In genomic region chr7:130733423-130733822, GRCm38 (mm10) we compare ENCODE assay signal across 22 mouse cellular contexts. TPM values are rescaled to one million over a fixed set of nuclear protein-coding genes. Genes with fewer than 3 reads are reported as not detected.
A peak's percentile ranks its signal among the peaks of the same experiment; 100 is the strongest.
DNase-seq lines count a peak whose midpoint lies in the region; ATAC-seq and TF ChIP-seq lines count a peak whose summit lies in the region.
"Had no signal": no experiment of that assay in that cellular context is flagged by ENCODE, and none has a peak within 500 bp of the region (broad histone marks: within the 10 kb centered on the region; RNA-seq: fewer than 3 reads in every experiment).

No protein-coding gene starts in this region.

- H3K9me3 ChIP-seq in heart, postnatal 0 days (replicated peaks; ENCODE audit: control insufficient read depth, low read length), result no peaks in the 10 kb centered on the region
- peaks cover 3% of the 10 kb centered on the region; the same call in 1 of the 2 replicates for H3K9me3 ChIP-seq in kidney, embryonic 16.5 days (ENCODE audit: low read length)
- no peaks in the 10 kb centered on the region for H3K9me3 ChIP-seq in embryonic facial prominence, embryonic 15.5 days (replicated peaks)
- H3K9me3 ChIP-seq in forebrain, embryonic 14.5 days (replicated peaks; ENCODE audit: control insufficient read depth, low read length), result no peaks in the 10 kb centered on the region
- H3K9me3 ChIP-seq: heart, embryonic 12.5 days had no signal

- H3K4me3 ChIP-seq in heart, postnatal 0 days (ENCODE audit: low read depth, low read length), result no peak overlapping the region
- no peak overlapping the region for H3K4me3 ChIP-seq in heart, adult 2 months
- no peak overlapping the region for H3K4me3 ChIP-seq in kidney, embryonic 16.5 days (ENCODE audit: low read length)
- H3K4me3 ChIP-seq in embryonic facial prominence, embryonic 15.5 days (replicated peaks), result no peak overlapping the region
- H3K4me3 ChIP-seq in forebrain, embryonic 14.5 days (ENCODE audit: low read depth, low read length), result no peak overlapping the region
- H3K4me3 ChIP-seq: heart, embryonic 12.5 days; layer of hippocampus, adult 2 months had no signal

- intact Hi-C loops in heart, adult 2 months (cut with DNase I), result loop anchor here (5.0 kb wide), 1 partner anchor 126 kb away; no protein-coding TSS in a partner anchor
- intact Hi-C loops in left cerebral cortex, postnatal 10 days (cut with DNase I), result no loop called here

- H3K9ac ChIP-seq in heart, postnatal 0 days (replicated peaks; ENCODE audit: low read depth, low read length), result no peak overlapping the region
- H3K9ac ChIP-seq in heart, adult 2 months (ENCODE audit: low read depth, low read length), result no peak overlapping the region
- H3K9ac ChIP-seq in kidney, embryonic 16.5 days (replicated peaks; ENCODE audit: low read length), result no peak overlapping the region
- H3K9ac ChIP-seq in embryonic facial prominence, embryonic 15.5 days, result no peak overlapping the region
- H3K9ac ChIP-seq in forebrain, embryonic 14.5 days (ENCODE audit: low read length), result no peak overlapping the region
- H3K9ac ChIP-seq: heart, embryonic 12.5 days had no signal

- H3K27ac ChIP-seq in heart, postnatal 0 days (ENCODE audit: low read depth), result 0 out of 2 replicates have a peak overlapping the region, but pooled peaks have one; percentile 20
- H3K27ac ChIP-seq in heart, adult 2 months, result no peak overlapping the region
- peak overlapping the region; percentile 5; the same call in 1 of the 2 replicates for H3K27ac ChIP-seq in kidney, embryonic 16.5 days (ENCODE audit: low read length)
- H3K27ac ChIP-seq in embryonic facial prominence, embryonic 15.5 days (replicated peaks), result 0 out of 2 replicates have a peak overlapping the region, but pooled peaks have one; percentile 58
- H3K27ac ChIP-seq in forebrain, embryonic 14.5 days (ENCODE audit: low read depth, low read length), result peak overlapping the region; percentile 28; the same call in 1 of the 2 replicates
- H3K27ac ChIP-seq: macrophage had no signal

- no peak for TF ChIP-seq POLR2A in heart, adult 2 months (IDR thresholded peaks at IDR 0.05; ENCODE audit: insufficient read depth, low read depth, low read length)

- ATAC-seq in heart, postnatal 0 days (ENCODE audit: insufficient read depth, low read depth), result no peak
- 0 out of 2 replicates have a peak, but pooled peaks have one; percentile 60 for ATAC-seq in kidney, embryonic 16.5 days (ENCODE audit: low FRiP score, low TSS enrichment)
- ATAC-seq in embryonic facial prominence, embryonic 15.5 days (ENCODE audit: insufficient number of reproducible peaks, low FRiP score, low TSS enrichment, low read depth), result no peak
- ATAC-seq in forebrain, embryonic 14.5 days, result peak; percentile 45; the same call in 1 of the 2 replicates
- ATAC-seq: CD4-positive, CD25-positive, alpha-beta regulatory T cell, adult 4 months; lung, postnatal 0 days had no signal

- no peak for TF ChIP-seq CTCF in heart, postnatal 0 days (IDR thresholded peaks at IDR 0.05; ENCODE audit: low read depth)
- no peak for TF ChIP-seq CTCF in heart, adult 2 months (IDR thresholded peaks at IDR 0.05)

- H3K4me1 ChIP-seq in heart, postnatal 0 days (ENCODE audit: control insufficient read depth, insufficient read depth), result no peaks in the 10 kb centered on the region; the same call in 1 of the 2 replicates
- no peaks in the 10 kb centered on the region for H3K4me1 ChIP-seq in heart, adult 2 months (ENCODE audit: control insufficient read depth, insufficient read depth, low read length)
- H3K4me1 ChIP-seq in kidney, embryonic 16.5 days (ENCODE audit: insufficient read depth, low read length), result peaks cover 17% of the 10 kb centered on the region; the same call in 1 of the 2 replicates
- peaks cover 19% of the 10 kb centered on the region; the same call in 1 of the 2 replicates for H3K4me1 ChIP-seq in embryonic facial prominence, embryonic 15.5 days
- H3K4me1 ChIP-seq in forebrain, embryonic 14.5 days (ENCODE audit: control insufficient read depth, insufficient read depth, low read length), result peaks cover 13% of the 10 kb centered on the region

- no peak overlapping the region for H3K4me2 ChIP-seq in heart, postnatal 0 days (ENCODE audit: low read depth, low read length)
- no peak overlapping the region for H3K4me2 ChIP-seq in kidney, embryonic 16.5 days (replicated peaks; ENCODE audit: low read depth, low read length)
- H3K4me2 ChIP-seq in embryonic facial prominence, embryonic 15.5 days (replicated peaks), result no peak overlapping the region
- H3K4me2 ChIP-seq in forebrain, embryonic 14.5 days (ENCODE audit: low read length), result no peak overlapping the region
- H3K4me2 ChIP-seq: heart, embryonic 12.5 days had no signal

- no peak for DNase-seq in heart, postnatal 0 days (ENCODE audit: low spot score)
- DNase-seq in heart, adult 2 months, result no peak
- no peak for DNase-seq in kidney, postnatal 36 days
- no peak for DNase-seq in forebrain, embryonic 14.5 days (ENCODE audit: low spot score)
- DNase-seq in left cerebral cortex, postnatal 10 days (ENCODE audit: extremely low spot score in 1 of 2, low spot score in 2 of 2), result no peak
- DNase-seq: adrenal gland, postnatal 14 days; cerebellum, adult 2 months; gastrocnemius, postnatal 10 days; heart, adult 11 months; heart, postnatal 14 days; right cerebral cortex, postnatal 4 days; thymus, postnatal 14 days had no signal

- no peaks in the 10 kb centered on the region for H3K27me3 ChIP-seq in heart, postnatal 0 days (ENCODE audit: control insufficient read depth, insufficient read depth, low read length)
- H3K27me3 ChIP-seq in heart, adult 2 months (ENCODE audit: control insufficient read depth, insufficient read depth, low read length), result no peaks in the 10 kb centered on the region
- no peaks in the 10 kb centered on the region for H3K27me3 ChIP-seq in kidney, embryonic 16.5 days (ENCODE audit: insufficient read depth, low read length)
- no peaks in the 10 kb centered on the region for H3K27me3 ChIP-seq in embryonic facial prominence, embryonic 15.5 days
- no peaks in the 10 kb centered on the region for H3K27me3 ChIP-seq in forebrain, embryonic 14.5 days (replicated peaks; ENCODE audit: control insufficient read depth, insufficient read depth, low read length)
- H3K27me3 ChIP-seq: heart, embryonic 12.5 days had no signal

- H3K36me3 ChIP-seq in heart, postnatal 0 days (replicated peaks; ENCODE audit: control insufficient read depth, insufficient read depth, low read length), result peaks cover 91% of the 10 kb centered on the region
- peaks cover 2% of the 10 kb centered on the region for H3K36me3 ChIP-seq in heart, adult 2 months (ENCODE audit: control insufficient read depth, insufficient read depth, low read length)
- peaks cover 47% of the 10 kb centered on the region for H3K36me3 ChIP-seq in kidney, embryonic 16.5 days (ENCODE audit: insufficient read depth, low read length)
- peaks cover 70% of the 10 kb centered on the region for H3K36me3 ChIP-seq in embryonic facial prominence, embryonic 15.5 days
- H3K36me3 ChIP-seq in forebrain, embryonic 14.5 days (ENCODE audit: control insufficient read depth, insufficient read depth, low read length), result peaks cover 72% of the 10 kb centered on the region

- 95% methylated on average over 8 of the region's 8 CpGs for WGBS in heart, postnatal 0 days
- 93% methylated on average over 8 of the region's 8 CpGs for WGBS in heart, adult 2 months
- 90% methylated on average over 8 of the region's 8 CpGs for WGBS in kidney, embryonic 16.5 days
- WGBS in embryonic facial prominence, embryonic 15.5 days, result 95% methylated on average over 8 of the region's 8 CpGs
- WGBS in forebrain, embryonic 14.5 days, result 91% methylated on average over 8 of the region's 8 CpGs

- H3K79me2 ChIP-seq in heart, adult 2 months (replicated peaks; ENCODE audit: control insufficient read depth, insufficient read depth, low read length), result peaks cover 2% of the 10 kb centered on the region; the same call in 1 of the 2 replicates

- TF ChIP-seq EP300 in heart, postnatal 0 days (IDR thresholded peaks at IDR 0.05; ENCODE audit: low read depth), result no peak
- TF ChIP-seq EP300 in heart, adult 2 months (IDR thresholded peaks at IDR 0.05; ENCODE audit: insufficient read depth, low read depth, low read length), result no peak

RNA-seq across cellular contexts. Expression of gene Btbd16, which starts 40.4 kb away (rescaled TPM):
- total RNA-seq in heart, postnatal 0 days (2014; rRNA removed; ENCODE audit: low replicate concordance), result not detected in 2 replicates
- polyA plus RNA-seq in heart, postnatal 0 days (2015; fragmentation: Nextera tagmentation; extraction: Ambion mirVana), result 0.12 and 0.25 TPM in 2 replicates
- total RNA-seq in heart, adult 2 months (2021), result not detected
- polyA plus RNA-seq in heart, adult 2 months (2012; rRNA removed), result 0.18 and 0.20 TPM in 2 replicates
- polyA plus RNA-seq in kidney, embryonic 16.5 days (2015; fragmentation: Nextera tagmentation; extraction: Ambion mirVana), result 0.17 TPM in 1 of 2 replicates, not detected in the other
- polyA plus RNA-seq in embryonic facial prominence, embryonic 15.5 days (2015; fragmentation: Nextera tagmentation; extraction: Ambion mirVana), result not detected in 2 replicates
- polyA plus RNA-seq in forebrain, embryonic 14.5 days (2014; fragmentation: Nextera tagmentation; extraction: Ambion mirVana), result not detected in 2 replicates
- under 1 TPM; 0.24 to 0.41 TPM for total RNA-seq in left cerebral cortex, postnatal 10 days (2021)
- total RNA-seq: adrenal gland, postnatal 14 days; liver, adult 2 months had no signal
- polyA plus RNA-seq: embryonic facial prominence, embryonic 14.5 days; limb, embryonic 11.5 days; lung, postnatal 0 days; macrophage had no signal

Comparison
In these comparisons a context has a peak if more than half of its experiments do, and no peak if none do; other contexts are left out.
1. ATAC-seq: peak in kidney, embryonic 16.5 days (single experiment) and forebrain, embryonic 14.5 days (single experiment); none in heart, postnatal 0 days (single experiment) and embryonic facial prominence, embryonic 15.5 days (single experiment).